Mouse (Mus musculus) thymus, postnatal 14 days (tissue): ENCODE data around the gene Odf3l1.

Source experiments
- DNase-seq: peaks from one replicate; pipeline ENCODE4 v3.0.0; 2021

The Odf3l1 gene

GRCm38 (mm10) chr9:56881539-56882082 lies 17.1 kb upstream of the Odf3l1 start:
- no peak for DNase-seq

GRCm38 (mm10) chr9:56880790-56881189 lies 16.3 kb upstream of the Odf3l1 start:
- DNase-seq, result no peak

GRCm38 (mm10) chr9:56877284-56877683 lies 12.8 kb upstream of the Odf3l1 start:
- DNase-seq, result no peak

GRCm38 (mm10) chr9:56876784-56877183 lies 12.3 kb upstream of the Odf3l1 start:
- DNase-seq, result no peak

- DNase-seq, result no peak
These were observed 8.6 kb upstream of the Odf3l1 start for GRCm38 (mm10) chr9:56873097-56873496.

- DNase-seq, result no peak
These were observed 7.8 kb upstream of the Odf3l1 start for GRCm38 (mm10) chr9:56872105-56872903.

GRCm38 (mm10) chr9:56871191-56871590 lies 6.7 kb upstream of the Odf3l1 start:
- DNase-seq, result no peak

GRCm38 (mm10) chr9:56870778-56871177 lies 6.3 kb upstream of the Odf3l1 start:
- no peak for DNase-seq

- DNase-seq, result no peak
These were observed 5.1 kb upstream of the Odf3l1 start for GRCm38 (mm10) chr9:56869552-56869951.

GRCm38 (mm10) chr9:56868292-56868691 lies 3.8 kb upstream of the Odf3l1 start:
- no peak for DNase-seq

GRCm38 (mm10) chr9:56866430-56866829 lies 2.0 kb upstream of the Odf3l1 start:
- no peak for DNase-seq

- no peak for DNase-seq
These were observed 1.4 kb upstream of the Odf3l1 start for GRCm38 (mm10) chr9:56865673-56866400.

GRCm38 (mm10) chr9:56864832-56865231 lies 353 bp upstream of the Odf3l1 start, which contains the start of gene Cspg4:
Gene Cspg4, plus strand, starts transcription at chr9:56865033.
- no peak for DNase-seq

GRCm38 (mm10) chr9:56862863-56863262 lies 1.6 kb downstream of the Odf3l1 start:
- no peak for DNase-seq

GRCm38 (mm10) chr9:56860486-56861269 lies 3.8 kb downstream of the Odf3l1 start:
- DNase-seq, result no peak

- no peak for DNase-seq
These were observed 4.4 kb downstream of the Odf3l1 start for GRCm38 (mm10) chr9:56860035-56860434.

GRCm38 (mm10) chr9:56857463-56857862 lies 7.0 kb downstream of the Odf3l1 start:
- no peak for DNase-seq

GRCm38 (mm10) chr9:56851778-56852177 lies 12.7 kb downstream of the Odf3l1 start:
- DNase-seq, result no peak

- no peak for DNase-seq
These were observed 13.6 kb downstream of the Odf3l1 start for GRCm38 (mm10) chr9:56850905-56851252.

- no peak for DNase-seq
These were observed 14.2 kb downstream of the Odf3l1 start for GRCm38 (mm10) chr9:56850128-56850904.

GRCm38 (mm10) chr9:56847523-56847922 lies 17.0 kb downstream of the Odf3l1 start:
- DNase-seq, result peak; percentile 71

GRCm38 (mm10) chr9:56844644-56845043 lies 19.8 kb downstream of the Odf3l1 start:
- no peak for DNase-seq
